Mouse (Mus musculus): ENCODE measurements at regions not wholly inside any gene's neighbourhood (a gene's known extent, or its start where the extent isn't known, plus 50 kb on each side); places are given as distances from the start of the nearest gene placed in this dataset.

- TF ChIP-seq CTCF (IDR thresholded peaks at IDR 0.05; ENCODE audit: borderline replicate concordance, insufficient read depth, low read length): no peak
- TF ChIP-seq POLR2A (IDR thresholded peaks at IDR 0.05; ENCODE audit: low read depth, low read length): no peak
Measured at GRCm38 (mm10) chr12:14271216-14271615, 119.4 kb upstream of the Fam84a start.

Data from embryonic fibroblast, embryonic 13.5 days (primary cell).